Mouse (Mus musculus): ENCODE measurements around the gene Dlx5. TPM values are rescaled to one million over a fixed set of nuclear protein-coding genes. Genes with fewer than 3 reads are reported as not detected.

The Dlx5 gene
- total RNA-seq, 1 experiment from 2014 or later: not detected

GRCm38 (mm10) chr6:6877346-6877910 is 4.5 kb downstream of the Dlx5 start:
- no peak for ATAC-seq (replicated peaks; ENCODE audit: insufficient number of reproducible peaks, low FRiP score, low TSS enrichment, poor library complexity, severe bottlenecking)

DNA sequence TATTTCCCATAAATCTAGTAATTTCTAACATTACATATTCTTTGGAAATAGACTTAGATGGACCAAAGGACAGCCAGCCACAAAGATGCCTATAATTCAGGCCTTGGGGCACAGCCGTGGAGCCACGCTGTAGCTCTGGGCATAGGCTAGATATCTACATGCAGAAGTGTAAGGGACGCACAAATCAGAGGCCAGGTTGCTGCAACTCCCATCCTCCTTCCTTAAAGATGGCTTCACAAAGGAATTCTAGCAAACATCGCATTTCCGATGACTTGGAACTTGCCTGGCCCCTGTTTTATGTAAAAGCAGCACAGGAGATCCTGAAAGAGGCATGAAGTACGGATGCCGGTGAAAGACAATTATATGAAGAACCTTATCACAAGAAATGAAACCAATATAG is 5.2 kb downstream of the Dlx5 start:
- no peak for ATAC-seq (replicated peaks; ENCODE audit: insufficient number of reproducible peaks, low FRiP score, low TSS enrichment, poor library complexity, severe bottlenecking)

DNA sequence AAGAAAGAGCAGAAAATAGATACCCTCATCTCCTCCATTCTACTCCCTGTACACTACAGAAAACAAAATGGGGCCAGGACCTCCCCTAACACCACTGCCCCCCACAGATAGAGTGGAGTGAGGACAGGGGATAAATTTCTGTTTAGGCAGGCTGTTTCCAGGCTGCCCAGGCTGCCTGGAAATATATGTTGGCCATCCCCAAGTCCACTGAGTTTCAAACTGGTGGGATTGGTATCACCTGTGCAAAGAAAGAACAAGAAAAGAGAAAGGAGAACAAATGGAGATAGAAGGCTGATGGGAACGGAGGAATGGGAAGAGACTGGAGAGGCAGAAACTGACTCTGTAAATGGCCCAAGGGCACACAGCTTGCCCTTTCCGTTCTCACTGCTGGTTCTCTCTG is 5.7 kb downstream of the Dlx5 start:
- no peak for ATAC-seq (replicated peaks; ENCODE audit: insufficient number of reproducible peaks, low FRiP score, low TSS enrichment, poor library complexity, severe bottlenecking)

GRCm38 (mm10) chr6:6875676-6876075 is 6.2 kb downstream of the Dlx5 start:
- ATAC-seq (replicated peaks; ENCODE audit: insufficient number of reproducible peaks, low FRiP score, low TSS enrichment, poor library complexity, severe bottlenecking): no peak

DNA sequence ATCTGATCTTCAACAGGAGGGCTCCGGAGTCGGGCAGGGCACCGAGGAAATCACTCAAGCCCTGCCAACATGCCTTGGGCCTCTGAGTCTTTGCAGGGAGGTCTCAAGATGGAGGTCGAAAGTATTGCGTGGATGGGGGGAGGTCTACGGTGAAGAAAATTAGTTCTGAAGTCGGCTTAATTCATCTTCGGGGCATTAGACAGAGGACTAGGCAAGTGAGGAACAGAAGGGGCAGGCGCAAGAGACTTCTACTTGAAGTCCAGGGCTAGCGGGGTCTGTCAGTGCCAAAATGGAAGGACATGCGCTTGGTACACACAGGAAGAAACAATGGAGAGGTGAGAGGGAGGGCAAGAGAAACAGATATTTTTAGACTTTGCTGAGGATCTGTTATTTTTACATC is 6.7 kb downstream of the Dlx5 start:
- no peak for ATAC-seq (replicated peaks; ENCODE audit: insufficient number of reproducible peaks, low FRiP score, low TSS enrichment, poor library complexity, severe bottlenecking)

GRCm38 (mm10) chr6:6874073-6874771 is 7.7 kb downstream of the Dlx5 start:
- no peak for ATAC-seq (replicated peaks; ENCODE audit: insufficient number of reproducible peaks, low FRiP score, low TSS enrichment, poor library complexity, severe bottlenecking)

GRCm38 (mm10) chr6:6873476-6874072 is 8.3 kb downstream of the Dlx5 start:
- ATAC-seq (replicated peaks; ENCODE audit: insufficient number of reproducible peaks, low FRiP score, low TSS enrichment, poor library complexity, severe bottlenecking): no peak

DNA sequence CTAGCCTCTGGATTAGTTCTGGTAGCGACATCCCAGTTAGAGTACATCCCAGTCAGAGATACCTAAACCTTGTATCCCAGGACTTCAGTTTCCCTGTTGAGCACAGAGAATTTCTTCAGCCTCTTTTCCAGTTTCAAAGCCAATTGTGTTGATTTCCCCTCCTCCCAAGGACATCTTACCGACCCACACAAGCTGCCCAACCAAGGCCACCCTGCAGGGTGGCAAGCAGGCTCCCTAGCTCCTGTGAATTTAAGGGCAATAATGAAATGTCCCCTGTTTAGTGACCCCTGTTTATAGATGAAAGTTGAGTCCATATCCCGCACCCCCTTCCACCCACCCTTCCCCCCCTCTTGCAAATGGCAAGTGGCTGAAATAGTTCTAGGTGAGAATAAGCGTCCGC is 9.0 kb downstream of the Dlx5 start:
- ATAC-seq (replicated peaks; ENCODE audit: insufficient number of reproducible peaks, low FRiP score, low TSS enrichment, poor library complexity, severe bottlenecking): no peak

DNA sequence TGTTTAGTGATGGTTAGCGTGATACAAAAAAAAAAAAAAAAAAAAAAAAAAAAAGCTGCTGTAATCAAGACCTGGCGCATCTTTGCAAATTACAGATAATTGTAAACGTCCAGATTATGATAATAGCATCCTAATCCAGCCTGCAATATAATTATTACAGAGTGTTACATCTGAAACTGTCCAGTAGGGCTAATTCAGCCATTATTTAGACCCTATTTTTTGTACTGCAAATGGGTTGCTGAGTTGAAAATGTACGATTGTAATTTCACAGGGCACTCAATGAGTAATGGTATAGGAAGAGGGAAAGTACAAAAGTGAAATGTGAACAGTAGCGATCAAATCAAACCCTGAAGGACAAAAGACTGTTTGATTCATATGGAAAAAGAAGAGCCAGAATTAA is 10.2 kb downstream of the Dlx5 start:
- ATAC-seq (replicated peaks; ENCODE audit: insufficient number of reproducible peaks, low FRiP score, low TSS enrichment, poor library complexity, severe bottlenecking): no peak

DNA sequence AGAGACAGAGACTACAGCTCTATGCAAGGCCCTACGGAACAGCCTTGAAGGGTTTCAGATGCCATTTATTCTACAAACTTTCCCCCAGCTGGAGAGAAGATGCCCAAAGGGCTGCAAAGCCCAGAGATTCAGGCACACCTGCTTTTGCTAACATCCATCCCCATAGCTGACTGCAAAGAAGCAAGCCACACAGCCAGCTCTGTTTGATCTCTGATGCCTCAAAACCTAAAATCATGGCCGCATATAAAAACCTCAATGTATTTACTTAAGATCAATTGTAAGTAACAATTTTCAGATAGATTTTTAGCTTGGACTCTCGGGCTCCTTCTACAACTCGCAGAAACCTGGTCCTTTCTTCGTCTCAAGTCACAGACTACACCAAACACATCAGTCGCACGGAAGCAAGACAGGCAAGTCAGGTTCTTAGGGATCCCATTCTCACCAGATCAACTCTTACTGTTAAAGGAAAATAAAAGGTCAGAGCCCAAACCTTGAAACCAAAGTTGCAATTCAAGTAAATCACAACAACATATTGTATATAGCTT is 10.9 kb downstream of the Dlx5 start:
- no peak for ATAC-seq (replicated peaks; ENCODE audit: insufficient number of reproducible peaks, low FRiP score, low TSS enrichment, poor library complexity, severe bottlenecking)

DNA sequence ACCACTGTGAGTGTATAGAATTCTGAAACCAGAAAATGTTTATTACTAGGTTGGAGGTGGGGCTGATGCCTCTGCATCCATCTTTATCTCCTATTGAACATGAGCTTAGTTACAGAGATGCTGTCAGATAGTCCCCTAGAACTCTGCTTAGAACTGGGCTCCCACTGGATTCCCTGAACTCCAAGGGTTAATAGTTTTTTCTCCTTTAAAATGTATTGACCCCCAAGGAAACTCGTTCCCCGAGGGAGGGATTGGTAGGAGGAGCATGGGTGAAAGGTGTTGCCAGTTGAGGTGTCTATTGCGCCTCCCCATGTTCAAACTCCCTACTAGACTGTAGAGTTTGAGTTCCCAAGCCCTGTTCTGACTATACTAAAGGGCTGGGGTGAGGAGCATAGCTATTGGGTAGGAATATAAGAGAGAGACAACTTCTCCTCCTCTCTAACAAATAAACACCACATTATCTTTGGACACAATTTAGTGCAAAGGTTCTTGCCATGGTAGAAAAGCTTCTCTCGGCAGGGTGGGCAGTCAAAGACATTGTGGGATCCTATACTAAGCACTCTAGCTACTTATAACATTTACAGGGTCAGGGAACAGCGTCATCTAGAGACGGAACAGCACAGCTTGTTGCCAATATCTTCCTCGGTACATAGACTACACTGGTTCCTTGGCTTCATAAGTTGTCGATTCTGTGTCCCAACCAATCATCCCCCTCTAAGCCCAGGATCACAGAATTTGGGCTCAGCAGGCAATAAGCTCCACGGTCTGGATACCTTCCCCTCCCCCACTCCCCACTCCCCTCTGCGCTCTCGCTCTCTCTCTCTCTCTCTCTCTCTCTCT is 11.7 kb downstream of the Dlx5 start:
- no peak for ATAC-seq (replicated peaks; ENCODE audit: insufficient number of reproducible peaks, low FRiP score, low TSS enrichment, poor library complexity, severe bottlenecking)

GRCm38 (mm10) chr6:6869041-6869685 is 12.7 kb downstream of the Dlx5 start:
- no peak for ATAC-seq (replicated peaks; ENCODE audit: insufficient number of reproducible peaks, low FRiP score, low TSS enrichment, poor library complexity, severe bottlenecking)

DNA sequence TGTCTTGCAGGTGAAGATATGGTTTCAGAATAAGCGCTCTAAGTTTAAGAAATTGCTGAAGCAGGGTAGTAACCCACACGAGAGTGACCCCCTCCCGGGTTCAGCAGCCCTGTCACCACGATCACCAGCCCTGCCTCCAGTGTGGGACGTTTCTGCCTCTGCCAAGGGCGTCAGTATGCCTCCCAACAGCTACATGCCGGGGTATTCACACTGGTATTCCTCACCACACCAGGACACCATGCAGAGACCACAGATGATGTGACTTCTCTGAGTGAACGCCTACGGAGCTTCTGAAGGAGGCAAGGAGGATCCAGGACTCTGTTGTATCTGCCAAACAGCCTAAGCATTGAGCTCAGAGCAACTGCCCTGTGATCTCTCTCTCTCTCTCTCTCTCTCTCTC is 14.9 kb downstream of the Dlx5 start:
- no peak for ATAC-seq (replicated peaks; ENCODE audit: insufficient number of reproducible peaks, low FRiP score, low TSS enrichment, poor library complexity, severe bottlenecking)

- no peak for ATAC-seq (replicated peaks; ENCODE audit: insufficient number of reproducible peaks, low FRiP score, low TSS enrichment, poor library complexity, severe bottlenecking)
Observed at GRCm38 (mm10) chr6:6864441-6865440, 17.1 kb downstream of the Dlx5 start.

DNA sequence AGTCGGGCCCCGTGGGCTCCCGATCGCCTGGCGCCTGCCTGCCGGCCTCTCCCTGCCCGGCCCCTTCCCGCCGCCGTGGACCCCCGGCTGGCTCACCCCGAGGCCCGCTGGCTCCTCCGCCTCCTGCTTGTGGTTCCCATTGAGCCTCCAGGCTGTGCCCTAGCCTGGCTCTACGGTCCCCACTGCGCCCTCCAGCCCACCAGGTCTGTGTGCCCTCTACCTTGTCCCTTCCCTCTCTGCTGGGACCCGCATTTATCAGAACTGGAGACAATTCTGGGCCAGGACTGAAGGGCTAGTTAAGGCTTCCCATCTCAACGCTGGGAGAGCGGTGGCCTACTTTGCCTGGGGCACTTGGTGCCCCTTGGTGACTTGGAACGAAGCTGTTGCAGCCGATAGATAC is 17.9 kb downstream of the Dlx5 start:
- no peak for ATAC-seq (replicated peaks; ENCODE audit: insufficient number of reproducible peaks, low FRiP score, low TSS enrichment, poor library complexity, severe bottlenecking)

- ATAC-seq (replicated peaks; ENCODE audit: insufficient number of reproducible peaks, low FRiP score, low TSS enrichment, poor library complexity, severe bottlenecking): no peak
Observed at GRCm38 (mm10) chr6:6863160-6863870, 18.6 kb downstream of the Dlx5 start, which contains the start of gene Dlx6. Dlx6 (plus strand) TSS chr6:6863334.

DNA sequence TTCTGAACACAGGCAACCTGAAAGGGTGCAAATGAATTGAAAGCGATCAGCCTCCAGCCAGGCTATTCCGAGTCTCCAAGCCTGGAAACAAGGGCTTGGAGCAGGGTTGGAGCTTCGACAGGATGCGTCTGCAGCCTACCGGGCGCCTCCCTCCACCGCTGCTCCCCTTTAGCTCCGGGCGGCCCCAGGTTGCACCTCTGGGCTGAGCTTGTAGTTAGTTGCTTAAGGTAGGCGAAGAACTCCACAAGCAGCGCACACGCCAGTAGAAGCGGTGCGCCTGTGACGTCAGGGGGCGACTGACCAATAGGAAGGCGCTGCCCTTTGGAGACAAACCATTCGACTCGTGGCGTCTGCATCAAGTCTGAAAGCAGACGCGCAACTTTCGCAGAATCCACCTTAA is 19.3 kb downstream of the Dlx5 start:
- ATAC-seq (replicated peaks; ENCODE audit: insufficient number of reproducible peaks, low FRiP score, low TSS enrichment, poor library complexity, severe bottlenecking): no peak
